In genomic region chr2:120084593-120085361, GRCm38 (mm10) we compare ENCODE assay signal across 9 mouse cellular contexts. TPM values are rescaled to one million over a fixed set of nuclear protein-coding genes. Genes with fewer than 3 reads are reported as not detected.
DNase-seq lines count a peak whose midpoint lies in the region; ATAC-seq and TF ChIP-seq lines count a peak whose summit lies in the region.
"Had no signal": no experiment of that assay in that cellular context is flagged by ENCODE, and none has a peak within 500 bp of the region (broad histone marks: within the 10 kb centered on the region; RNA-seq: fewer than 3 reads in every experiment).

No protein-coding gene starts in this region.

- in situ Hi-C loops in Patski (cut with MboI; ENCODE audit: low pct_unique_long_range_greater_than_20kb): loop anchor here (5.0 kb wide), 2 partner anchors 88 to 198 kb away; no protein-coding TSS in a partner anchor

- H3K27me3 ChIP-seq in Patski: no peaks in the 10 kb centered on the region
- H3K27me3 ChIP-seq in heart, embryonic 12.5 days (replicated peaks): peaks cover 8% of the 10 kb centered on the region
- H3K27me3 ChIP-seq: liver, embryonic 15.5 days had no signal

- no peaks in the 10 kb centered on the region for H3K9me3 ChIP-seq in heart, embryonic 12.5 days (replicated peaks)
- H3K9me3 ChIP-seq: liver, embryonic 15.5 days had no signal

- DNase-seq in layer of hippocampus, adult 2 months (ENCODE audit: low spot score in 2 of 2): no peak
- DNase-seq in layer of hippocampus, adult 11-12 months (ENCODE audit: low spot score): no peak
- DNase-seq in Patski (ENCODE audit: low read depth, low spot score): no peak
- DNase-seq in lung, adult 18-20 months: peak; percentile 73 to 77
- DNase-seq in urinary bladder, postnatal 14 days (ENCODE audit: low spot score): peak; percentile 61
- no peak for DNase-seq in yolk sac, embryonic 10.5 days (ENCODE audit: low spot score)

- peak overlapping the region; percentile 0; the same call in 1 of the 2 replicates for H3K9ac ChIP-seq in heart, embryonic 12.5 days
- H3K9ac ChIP-seq: liver, embryonic 15.5 days had no signal

- TF ChIP-seq CTCF in layer of hippocampus, adult 2 months (conservative IDR thresholded peaks at IDR 0.05): peak; percentile 77
- TF ChIP-seq CTCF in Patski (IDR thresholded peaks at IDR 0.05): no peak

- H3K36me3 ChIP-seq in heart, embryonic 12.5 days: peaks cover 18% of the 10 kb centered on the region

- H3K27ac ChIP-seq in layer of hippocampus, adult 2 months: no peak overlapping the region
- H3K27ac ChIP-seq in heart, embryonic 12.5 days (ENCODE audit: poor library complexity, severe bottlenecking): no peak overlapping the region
- H3K27ac ChIP-seq: liver, embryonic 15.5 days had no signal

- CTCF ChIA-PET in Patski (lab: Charles Lee): interaction anchor here (0.7 to 4.7 kb wide), 10 partner anchors 9 to 114 kb away, joined by 3 to 48 read pairs (median 5); no protein-coding TSS in a partner anchor

- peaks cover 11% of the 10 kb centered on the region for H3K4me1 ChIP-seq in heart, embryonic 12.5 days (replicated peaks)

- POLR2A ChIA-PET in Patski (lab: Charles Lee): interaction anchor here (0.8 to 1.2 kb wide), 2 partner anchors 85 to 120 kb away, joined by 3 to 8 read pairs; no protein-coding TSS in a partner anchor

- H3K4me2 ChIP-seq in heart, embryonic 12.5 days: 0 out of 2 replicates have a peak overlapping the region, but pooled peaks have one; percentile 17
- H3K4me2 ChIP-seq: liver, embryonic 15.5 days had no signal

- peak; percentile 33 for ATAC-seq in Patski
- ATAC-seq in heart, embryonic 12.5 days (ENCODE audit: insufficient number of reproducible peaks, low FRiP score): peak; percentile 44; the same call in 1 of the 2 replicates
- no peak for ATAC-seq in cerebellum, adult (ENCODE audit: insufficient number of reproducible peaks, low FRiP score, low TSS enrichment)

- no peak overlapping the region for H3K4me3 ChIP-seq in layer of hippocampus, adult 2 months
- no peak overlapping the region for H3K4me3 ChIP-seq in heart, embryonic 12.5 days
- H3K4me3 ChIP-seq: liver, embryonic 15.5 days had no signal

- WGBS in heart, embryonic 12.5 days: 45% methylated on average over 14 of the region's 14 CpGs

RNA-seq across cellular contexts. Expression of gene Pla2g4b, which starts 51.6 kb away (rescaled TPM):
- total RNA-seq in layer of hippocampus, adult 2 months (2021): 1 to 10 TPM; 3.8 to 6.4 TPM
- polyA plus RNA-seq in Patski (2021): 5.6 TPM
- 2.3 and 2.5 TPM in 2 replicates for polyA plus RNA-seq in heart, embryonic 12.5 days (2016; fragmentation: Nextera tagmentation; extraction: Ambion mirVana)

RNA-seq across cellular contexts. Expression of gene Gm28042, which starts 57.5 kb away (rescaled TPM):
- 1 to 10 TPM; 1.1 to 2.4 TPM for total RNA-seq in layer of hippocampus, adult 2 months (2021)
- 9.5 TPM for polyA plus RNA-seq in Patski (2021)
- polyA plus RNA-seq in heart, embryonic 12.5 days (2016; fragmentation: Nextera tagmentation; extraction: Ambion mirVana): 2.3 and 3.2 TPM in 2 replicates

RNA-seq across cellular contexts. Expression of gene Jmjd7, which starts 57.5 kb away (rescaled TPM):
- 1 to 10 TPM; 5.5 to 6.6 TPM for total RNA-seq in layer of hippocampus, adult 2 months (2021)
- polyA plus RNA-seq in Patski (2021): 12.0 TPM
- 13.1 and 13.3 TPM in 2 replicates for polyA plus RNA-seq in heart, embryonic 12.5 days (2016; fragmentation: Nextera tagmentation; extraction: Ambion mirVana)

Comparison
In these comparisons a context has a peak if more than half of its experiments do, and no peak if none do; other contexts are left out.
1. DNase-seq: peak in lung, adult 18-20 months (2 of 2) and urinary bladder, postnatal 14 days (single experiment); none in layer of hippocampus, adult 2 months (0 of 2), layer of hippocampus, adult 11-12 months (single experiment), Patski (single experiment) and yolk sac, embryonic 10.5 days (single experiment).